In genomic region chr13:55017154-55017897, GRCm38 (mm10) we compare ENCODE assay signal across 16 mouse cellular contexts. TPM values are rescaled to one million over a fixed set of nuclear protein-coding genes. Genes with fewer than 3 reads are reported as not detected.
"Had no signal": no experiment of that assay in that cellular context is flagged by ENCODE, and none has a peak within 500 bp of the region (broad histone marks: within the 10 kb centered on the region; RNA-seq: fewer than 3 reads in every experiment).

No protein-coding gene starts in this region.

- H3K9ac ChIP-seq: limb, embryonic 12.5 days; liver, embryonic 13.5 days; liver, postnatal 0 days; lung, embryonic 15.5 days had no signal

- H3K36me3 ChIP-seq: limb, embryonic 12.5 days; liver, embryonic 13.5 days; lung, embryonic 15.5 days; midbrain, embryonic 10.5 days had no signal

- H3K4me2 ChIP-seq: limb, embryonic 12.5 days; liver, embryonic 13.5 days; lung, embryonic 15.5 days had no signal

- H3K4me3 ChIP-seq: limb, embryonic 12.5 days; liver, embryonic 13.5 days; lung, embryonic 15.5 days; midbrain, embryonic 10.5 days; myocyte had no signal

- ATAC-seq: intestine, postnatal 0 days; liver, postnatal 0 days had no signal

- H3K9me3 ChIP-seq: limb, embryonic 12.5 days; liver, embryonic 13.5 days; lung, embryonic 15.5 days; midbrain, embryonic 10.5 days had no signal

- DNase-seq: kidney, adult 8-10 months; kidney, postnatal 25 days; layer of hippocampus, adult 9-11 months; layer of hippocampus, postnatal 36 days; liver; liver, embryonic 13.5 days; liver, postnatal 0 days; midbrain, embryonic 14.5 days; right cerebral cortex, adult 18-20 months; right cerebral cortex, postnatal 25 days; thymus, postnatal 14 days had no signal

- H3K27me3 ChIP-seq: liver, embryonic 13.5 days; lung, embryonic 15.5 days had no signal

- H3K4me1 ChIP-seq: liver, embryonic 13.5 days had no signal

- H3K27ac ChIP-seq: limb, embryonic 12.5 days; liver, embryonic 13.5 days; lung, embryonic 15.5 days; midbrain, embryonic 10.5 days had no signal

RNA-seq across cellular contexts. Expression of gene Hk3, which starts 3.9 kb away (rescaled TPM):
- polyA plus RNA-seq: myocyte had no signal
